Mouse (Mus musculus) embryo, embryonic 9.5 days (tissue): ENCODE data around the gene Mindy4.

Experiments used
- DNase-seq: peaks from one replicate; pipeline ENCODE4 v3.0.0-alpha.2; 2017; ENCODE audit errors: extremely low spot score

Gene Mindy4

DNA sequence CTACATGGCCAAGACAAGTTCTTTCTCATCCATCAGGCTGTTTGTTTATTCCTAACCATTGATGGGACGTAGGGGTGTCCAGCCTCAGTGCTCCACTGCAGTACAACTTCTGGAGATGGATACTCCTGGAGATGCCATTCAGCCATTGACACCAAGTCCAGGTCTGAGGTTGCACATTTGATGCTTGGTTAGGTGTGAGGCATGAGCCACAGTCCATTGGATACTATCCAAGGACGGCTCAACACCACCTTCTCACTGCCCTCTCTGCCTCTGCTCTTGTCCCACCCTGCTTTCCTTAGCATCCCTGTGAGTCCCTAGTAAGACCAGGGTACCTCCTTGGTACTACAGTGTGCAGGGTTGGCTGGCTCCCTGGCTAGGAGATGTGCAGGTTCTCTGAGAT is 96.7 kb downstream of the Mindy4 start:
- DNase-seq = no peak

DNA sequence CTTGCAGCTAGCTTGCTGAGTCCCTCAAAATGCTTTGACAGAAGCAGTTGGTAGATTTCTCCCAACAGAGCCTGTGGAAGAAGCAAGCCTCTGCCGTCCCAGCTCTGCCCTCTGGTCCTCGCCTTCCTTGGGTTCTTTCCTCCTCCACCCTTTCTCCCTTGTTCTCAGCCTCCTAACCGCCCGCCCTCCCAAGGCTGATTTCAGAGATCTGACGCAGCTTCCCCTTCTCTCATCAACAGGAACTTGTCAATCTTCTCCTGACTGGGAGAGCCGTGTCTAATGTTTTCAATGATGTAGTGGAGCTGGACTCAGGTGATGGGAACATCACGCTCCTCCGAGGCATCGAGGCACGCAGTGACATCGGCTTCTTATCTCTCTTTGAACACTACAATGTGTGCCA is 97.5 kb downstream of the Mindy4 start:
- no peak for DNase-seq

GRCm38 (mm10) chr6:55310179-55310578 is 107.0 kb downstream of the Mindy4 start:
- no peak for DNase-seq

GRCm38 (mm10) chr6:55311962-55312361 is 108.8 kb downstream of the Mindy4 start:
- peak; percentile 61 for DNase-seq

DNA sequence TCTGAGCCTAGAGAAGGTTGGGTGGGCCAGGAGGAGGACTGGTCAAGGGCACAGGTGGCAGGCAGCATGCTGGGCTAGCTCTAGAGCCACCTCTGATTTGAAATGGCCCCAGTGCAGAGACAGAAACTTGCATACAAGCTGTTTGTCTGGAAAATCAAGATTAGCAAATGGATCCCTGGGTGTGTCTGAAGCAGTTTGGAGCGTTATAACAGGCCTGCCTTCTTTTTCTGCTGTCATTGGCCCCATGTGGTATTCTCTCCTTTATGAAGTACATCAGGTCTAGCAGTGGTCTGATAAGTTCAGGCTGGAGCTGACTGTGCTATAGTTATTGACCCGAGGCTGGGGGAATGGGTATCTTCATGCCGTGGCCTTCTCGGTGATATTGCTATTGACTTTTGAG is 110.7 kb downstream of the Mindy4 start:
- DNase-seq = no peak

- no peak for DNase-seq
Measured at GRCm38 (mm10) chr6:55314628-55315027, 111.4 kb downstream of the Mindy4 start.

DNA sequence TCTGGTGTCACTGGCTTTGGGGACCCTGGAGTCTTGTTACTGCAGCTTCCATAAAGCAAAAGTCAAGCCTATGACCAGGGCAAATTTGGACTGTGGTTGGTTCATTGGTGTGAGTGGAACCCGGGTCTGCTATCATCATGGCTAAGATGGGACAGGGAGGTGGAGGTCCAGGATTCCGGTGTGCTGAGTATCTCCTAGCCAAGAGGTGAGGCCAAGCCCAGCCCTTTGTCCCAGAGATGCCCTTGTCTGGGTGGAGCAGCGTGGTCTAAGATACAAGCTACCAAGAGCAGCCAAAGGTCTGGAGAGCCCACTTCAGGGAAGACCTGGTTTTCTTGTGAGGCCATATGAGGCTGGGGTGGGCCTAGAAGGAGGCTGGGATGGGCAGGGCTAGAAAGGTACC is 115.4 kb downstream of the Mindy4 start:
- no peak for DNase-seq

GRCm38 (mm10) chr6:55319585-55320551 is 116.7 kb downstream of the Mindy4 start:
- DNase-seq = no peak

GRCm38 (mm10) chr6:55320894-55321293 is 117.7 kb downstream of the Mindy4 start:
- DNase-seq = no peak

- DNase-seq = no peak
Measured at GRCm38 (mm10) chr6:55321518-55321917, 118.3 kb downstream of the Mindy4 start.

GRCm38 (mm10) chr6:55322980-55323379 is 119.8 kb downstream of the Mindy4 start:
- no peak for DNase-seq

GRCm38 (mm10) chr6:55323908-55324634 is 120.9 kb downstream of the Mindy4 start:
- no peak for DNase-seq

- no peak for DNase-seq
Measured at GRCm38 (mm10) chr6:55324785-55325184, 121.6 kb downstream of the Mindy4 start.

DNA sequence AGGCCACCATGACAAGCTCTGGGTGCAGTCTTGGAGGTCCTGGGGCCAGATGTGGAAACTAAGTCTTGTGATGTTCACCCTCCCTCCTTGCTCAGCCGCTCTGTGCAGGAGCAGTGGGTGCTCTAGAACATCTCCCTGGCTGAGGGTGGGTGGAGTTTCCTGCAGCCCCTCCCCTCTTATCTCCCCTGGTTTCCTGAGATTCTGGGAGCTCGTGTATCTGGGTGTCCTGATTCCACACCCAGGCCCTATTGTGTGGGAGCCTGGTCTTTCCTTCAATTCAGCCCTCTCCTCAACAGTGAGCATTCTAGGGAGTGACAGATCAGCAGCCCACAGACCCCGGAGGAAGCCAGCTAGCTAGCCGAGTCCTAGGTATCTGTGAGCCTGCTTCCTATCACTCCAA is 123.1 kb downstream of the Mindy4 start:
- DNase-seq = no peak

- DNase-seq = no peak
Measured at GRCm38 (mm10) chr6:55327326-55327725, 124.1 kb downstream of the Mindy4 start.

GRCm38 (mm10) chr6:55328179-55328578 is 125.0 kb downstream of the Mindy4 start:
- no peak for DNase-seq

DNA sequence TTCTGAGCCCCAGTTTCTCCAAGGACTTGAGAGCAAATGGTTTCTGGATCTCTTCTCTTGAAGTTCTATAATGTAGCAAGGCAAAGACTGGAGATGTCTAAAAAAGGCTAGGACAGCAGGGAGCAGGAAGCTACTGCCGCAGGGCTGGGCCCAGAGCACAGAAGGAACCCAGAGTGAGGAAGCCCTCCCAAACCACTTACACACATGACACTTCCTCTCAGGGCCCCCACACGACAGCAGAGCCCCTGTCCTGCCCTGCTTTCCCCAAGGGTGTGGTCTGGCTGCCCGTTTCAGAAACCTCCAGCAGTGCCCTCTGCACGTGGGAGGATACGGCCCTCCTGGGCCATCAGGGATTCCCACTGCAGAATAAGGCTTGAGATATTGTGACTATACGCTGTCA is 128.1 kb downstream of the Mindy4 start:
- no peak for DNase-seq

- no peak for DNase-seq
Measured at GRCm38 (mm10) chr6:55332100-55332772, 129.1 kb downstream of the Mindy4 start.

DNA sequence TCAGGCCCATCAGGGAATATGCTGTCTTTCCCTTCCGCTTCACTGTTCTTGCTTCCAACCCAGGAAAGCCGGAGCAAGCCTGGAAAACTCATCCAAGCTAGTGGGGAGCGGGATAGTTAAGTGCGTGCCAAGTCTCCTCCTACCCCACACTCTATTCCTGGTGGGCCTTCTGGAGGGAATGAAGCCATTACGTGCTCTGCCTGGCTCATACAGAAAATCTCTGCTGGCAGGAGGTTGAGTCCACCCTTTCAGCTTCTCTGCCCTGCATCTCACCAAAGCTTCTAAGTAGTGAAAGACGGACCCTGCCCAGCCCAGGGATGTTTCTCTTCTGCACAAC is 129.6 kb downstream of the Mindy4 start:
- no peak for DNase-seq

- no peak for DNase-seq
Measured at GRCm38 (mm10) chr6:55335989-55336514, 132.9 kb downstream of the Mindy4 start, which contains the start of gene Aqp1. TSS of gene Aqp1 (plus strand) at chr6:55336432.

- no peak for DNase-seq
Measured at GRCm38 (mm10) chr6:55337242-55337641, 134.1 kb downstream of the Mindy4 start.

GRCm38 (mm10) chr6:55338077-55338476 is 134.9 kb downstream of the Mindy4 start:
- DNase-seq = no peak
